Mouse (Mus musculus) mouse trophoblast stem cell (cell line): Measurements from ENCODE around the gene Clp1.

Experiments
- in situ Hi-C, 2 experiments: fragments of 300-500 bp; cut with MseI, MboI; formaldehyde crosslinking; loops; 2 replicates in 1 of 2; 3 replicates in 1 of 2; pipeline ENCODE4 v1.15.1; 2025

Clp1 gene

GRCm38 (mm10) chr2:84714422-84714810, 12.7 kb downstream of the Clp1 start:
- in situ Hi-C loops, result no loop called here

GRCm38 (mm10) chr2:84711898-84712297, 15.3 kb downstream of the Clp1 start:
- in situ Hi-C loops, result no loop called here

- in situ Hi-C loops, result no loop called here
Observed at GRCm38 (mm10) chr2:84707523-84707922, 19.6 kb downstream of the Clp1 start.

- in situ Hi-C loops, result no loop called here
Observed at GRCm38 (mm10) chr2:84705295-84705694, 21.9 kb downstream of the Clp1 start.

- in situ Hi-C loops, result no loop called here
Observed at GRCm38 (mm10) chr2:84704329-84704728, 22.8 kb downstream of the Clp1 start.

- in situ Hi-C loops, result no loop called here
Observed at GRCm38 (mm10) chr2:84703497-84703896, 23.7 kb downstream of the Clp1 start.

- in situ Hi-C loops, result no loop called here
Observed at GRCm38 (mm10) chr2:84695007-84695695, 32.0 kb downstream of the Clp1 start.

- in situ Hi-C loops, result no loop called here
Observed at GRCm38 (mm10) chr2:84690050-84690449, 37.1 kb downstream of the Clp1 start.

GRCm38 (mm10) chr2:84688080-84688844, 38.9 kb downstream of the Clp1 start:
- in situ Hi-C loops, result no loop called here

- in situ Hi-C loops, result no loop called here
Observed at GRCm38 (mm10) chr2:84682605-84683183, 44.5 kb downstream of the Clp1 start.

- in situ Hi-C loops, result no loop called here
Observed at GRCm38 (mm10) chr2:84679016-84679415, 48.1 kb downstream of the Clp1 start, which contains the start of gene Tmx2. Gene Tmx2 (minus strand): TSS chr2:84679140.

- in situ Hi-C loops, result no loop called here
Observed at GRCm38 (mm10) chr2:84677968-84678880, 48.9 kb downstream of the Clp1 start, which contains the start of the genes Gm28635 and Med19. Gene Gm28635 (minus strand): TSS chr2:84678041. Gene Med19 (plus strand): TSS chr2:84678402.

- in situ Hi-C loops, result no loop called here
Observed at GRCm38 (mm10) chr2:84677270-84677967, 49.7 kb downstream of the Clp1 start.
